Mouse (Mus musculus) embryonic facial prominence, embryonic 15.5 days (tissue): Measurements from ENCODE around the gene Spsb3. TPM values are rescaled to one million over a fixed set of nuclear protein-coding genes. Genes with fewer than 3 reads are reported as not detected.

ENCODE experiments used
- ATAC-seq: fragments of 200-750 bp; cut with Nextera tagmentation; 2 replicates; pipeline ENCODE4 v1.8.0; 2017; ENCODE audit warnings: low read depth, moderate TSS enrichment; ENCODE audit not compliant: insufficient number of reproducible peaks, low FRiP score, low TSS enrichment
- H3K27ac ChIP-seq: fragments of 300-500 bp; sonication (generic); replicated peaks from 2 replicates; pipeline ENCODE4 v1.5.1; 2015; ENCODE audit warnings: mild to moderate bottlenecking, inconsistent platforms
- H3K27me3 ChIP-seq: fragments of 300-500 bp; sonication (generic); 2 replicates; pipeline ENCODE4 v1.6.1; 2015; ENCODE audit warnings: inconsistent platforms
- H3K36me3 ChIP-seq: fragments of 300-500 bp; sonication (generic); 2 replicates; pipeline ENCODE4 v1.6.1; 2015; ENCODE audit warnings: mild to moderate bottlenecking, inconsistent platforms
- H3K4me1 ChIP-seq: fragments of 300-500 bp; sonication (generic); 2 replicates; pipeline ENCODE4 v1.6.1; 2015; ENCODE audit warnings: inconsistent platforms
- H3K4me2 ChIP-seq: fragments of 300-500 bp; sonication (generic); replicated peaks from 2 replicates; pipeline ENCODE4 v1.6.1; 2015; ENCODE audit warnings: mild to moderate bottlenecking, inconsistent platforms
- H3K4me3 ChIP-seq: fragments of 300-500 bp; sonication (generic); replicated peaks from 2 replicates; pipeline ENCODE4 v1.5.1; 2015; ENCODE audit warnings: mild to moderate bottlenecking, inconsistent platforms
- H3K9ac ChIP-seq: fragments of 300-500 bp; sonication (generic); 2 replicates; pipeline ENCODE4 v1.6.1; 2015; ENCODE audit warnings: inconsistent platforms
- H3K9me3 ChIP-seq: fragments of 300-500 bp; sonication (generic); replicated peaks from 2 replicates; pipeline ENCODE4 v1.6.1; 2016; ENCODE audit warnings: inconsistent platforms
- WGBS: fragments of 180-500 bp; shearing (Covaris S2); methylation state at CpG from one replicate; pipeline ENCODE4 v1.1.7; 2015; 5-methylcytosine and 5-hydroxymethylcytosine counted together
- polyA plus RNA-seq: library from polyadenylated mRNA; unstranded; fragments of >200 nt; fragmentation: Nextera tagmentation; extraction: Ambion mirVana; gene quantifications from 2 replicates; pipeline ENCODE4 v1.2.1, GENCODE M21; 2015

Gene Spsb3
- polyA plus RNA-seq, 1 experiment from 2014 or later, result 43.5 TPM

DNA sequence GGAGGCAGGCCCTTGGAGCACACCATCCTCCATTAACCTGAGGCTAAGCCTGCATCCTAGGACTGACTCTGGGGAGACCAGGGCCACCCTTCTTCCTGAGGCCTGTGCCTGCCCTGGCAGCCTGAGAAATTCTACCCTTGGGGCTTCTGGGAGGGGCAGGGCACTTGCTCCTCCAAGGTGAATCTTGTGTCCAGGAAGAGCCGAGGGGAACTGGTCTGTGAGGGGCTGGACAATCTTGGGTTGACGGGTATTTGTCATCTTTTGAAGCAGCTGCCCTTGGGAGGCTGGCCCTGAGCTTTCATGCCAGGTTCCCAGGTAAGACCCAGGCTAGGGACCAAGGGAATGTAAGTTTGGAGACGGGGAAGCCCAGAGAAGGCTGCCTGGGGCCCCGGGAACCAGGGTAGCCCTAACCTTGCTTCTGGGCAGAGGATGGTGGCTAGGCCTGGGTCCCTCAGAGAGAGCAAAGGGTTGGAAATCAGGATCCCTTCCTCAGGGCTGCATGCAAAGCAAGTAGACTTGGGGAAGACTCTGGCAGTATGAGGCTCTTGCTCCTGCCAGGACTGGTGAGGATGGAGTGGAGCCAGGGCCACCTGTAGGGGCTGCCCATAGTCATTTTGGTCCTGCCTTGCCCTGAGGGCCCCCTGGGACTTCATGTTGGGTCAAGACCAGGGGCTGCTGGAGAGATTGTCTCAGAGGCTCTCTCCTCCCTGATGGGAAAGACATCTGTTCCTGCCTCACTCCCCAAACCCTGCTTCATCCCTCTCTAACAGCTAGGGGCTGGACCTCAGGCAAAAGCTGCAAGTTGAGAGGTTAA lies 11.8 kb downstream of the Spsb3 start:
- 75% methylated on average over 4 of the region's 4 CpGs for WGBS

DNA sequence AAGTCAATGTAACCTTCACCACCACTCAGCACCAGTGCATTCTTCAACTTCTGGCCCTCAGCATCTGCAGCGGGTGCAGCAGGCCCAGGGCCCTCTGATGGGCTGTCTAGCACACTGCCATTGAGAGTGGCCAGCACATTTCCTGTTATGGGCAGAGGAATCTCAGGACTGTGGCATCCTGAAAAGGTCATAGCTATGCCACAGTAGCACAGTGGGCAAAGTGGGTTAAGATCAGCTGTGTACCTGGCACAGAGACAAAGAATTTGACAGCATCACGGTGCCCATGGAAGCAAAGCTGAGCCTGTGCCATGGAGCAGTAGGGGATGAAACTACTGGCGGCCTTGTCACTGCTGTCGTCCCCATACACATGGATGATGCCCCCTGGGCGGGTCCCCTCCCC lies 12.7 kb downstream of the Spsb3 start:
- no peak overlapping the region for H3K4me2 ChIP-seq
- H3K27ac ChIP-seq, result no peak overlapping the region
- H3K4me1 ChIP-seq, result peaks cover 33% of the 10 kb centered on the region
- peaks cover 68% of the 10 kb centered on the region for H3K36me3 ChIP-seq
- 70% methylated on average over 5 of the region's 5 CpGs for WGBS
- ATAC-seq, result no peak
- no peak overlapping the region for H3K4me3 ChIP-seq
- H3K9ac ChIP-seq, result no peak overlapping the region
- no peaks in the 10 kb centered on the region for H3K27me3 ChIP-seq
- no peaks in the 10 kb centered on the region for H3K9me3 ChIP-seq

More for the DNA sequence above, 11.8 kb downstream of the Spsb3 start:
- no peak for ATAC-seq
- no peaks in the 10 kb centered on the region for H3K27me3 ChIP-seq
- H3K4me2 ChIP-seq, result no peak overlapping the region
- H3K9ac ChIP-seq, result no peak overlapping the region; the same call in 1 of the 2 replicates
- no peak overlapping the region for H3K27ac ChIP-seq
- no peaks in the 10 kb centered on the region for H3K9me3 ChIP-seq
- H3K4me3 ChIP-seq, result no peak overlapping the region
- peaks cover 66% of the 10 kb centered on the region for H3K36me3 ChIP-seq
- peaks cover 42% of the 10 kb centered on the region for H3K4me1 ChIP-seq

GRCm38 (mm10) chr17:24900014-24900413 lies 13.6 kb downstream of the Spsb3 start:
- H3K27me3 ChIP-seq, result no peaks in the 10 kb centered on the region
- 89% methylated on average over 6 of the region's 6 CpGs for WGBS
- peaks cover 30% of the 10 kb centered on the region for H3K4me1 ChIP-seq
- no peak overlapping the region for H3K9ac ChIP-seq
- no peaks in the 10 kb centered on the region for H3K9me3 ChIP-seq
- ATAC-seq, result no peak
- no peak overlapping the region for H3K27ac ChIP-seq
- no peak overlapping the region for H3K4me2 ChIP-seq
- no peak overlapping the region for H3K4me3 ChIP-seq
- H3K36me3 ChIP-seq, result peaks cover 77% of the 10 kb centered on the region

DNA sequence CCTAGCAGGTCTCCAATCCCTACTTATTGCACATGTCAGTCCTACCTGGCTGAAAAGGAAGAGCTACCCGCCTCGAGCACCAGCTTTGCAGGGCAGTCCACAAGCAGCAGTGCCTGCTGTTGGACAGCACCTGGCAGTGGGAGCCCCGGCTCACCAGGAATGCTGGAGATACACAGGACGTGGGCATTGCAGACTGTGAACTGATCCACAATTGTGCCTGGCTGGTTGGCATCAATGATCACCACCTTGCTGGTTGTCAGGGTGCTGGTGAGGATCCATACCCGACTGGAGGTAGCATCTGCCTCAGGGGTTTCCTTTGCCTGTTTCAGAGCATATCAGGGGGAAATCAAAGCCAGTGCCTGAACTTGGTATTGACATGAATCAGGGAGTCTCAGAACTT lies 15.7 kb downstream of the Spsb3 start:
- H3K27me3 ChIP-seq, result no peaks in the 10 kb centered on the region
- H3K4me2 ChIP-seq, result no peak overlapping the region
- H3K9ac ChIP-seq, result no peak overlapping the region
- no peaks in the 10 kb centered on the region for H3K9me3 ChIP-seq
- H3K4me1 ChIP-seq, result peaks cover 10% of the 10 kb centered on the region
- WGBS, result 91% methylated on average over 5 of the region's 5 CpGs
- H3K27ac ChIP-seq, result no peak overlapping the region
- peaks cover 98% of the 10 kb centered on the region for H3K36me3 ChIP-seq
- ATAC-seq, result no peak
- H3K4me3 ChIP-seq, result no peak overlapping the region

DNA sequence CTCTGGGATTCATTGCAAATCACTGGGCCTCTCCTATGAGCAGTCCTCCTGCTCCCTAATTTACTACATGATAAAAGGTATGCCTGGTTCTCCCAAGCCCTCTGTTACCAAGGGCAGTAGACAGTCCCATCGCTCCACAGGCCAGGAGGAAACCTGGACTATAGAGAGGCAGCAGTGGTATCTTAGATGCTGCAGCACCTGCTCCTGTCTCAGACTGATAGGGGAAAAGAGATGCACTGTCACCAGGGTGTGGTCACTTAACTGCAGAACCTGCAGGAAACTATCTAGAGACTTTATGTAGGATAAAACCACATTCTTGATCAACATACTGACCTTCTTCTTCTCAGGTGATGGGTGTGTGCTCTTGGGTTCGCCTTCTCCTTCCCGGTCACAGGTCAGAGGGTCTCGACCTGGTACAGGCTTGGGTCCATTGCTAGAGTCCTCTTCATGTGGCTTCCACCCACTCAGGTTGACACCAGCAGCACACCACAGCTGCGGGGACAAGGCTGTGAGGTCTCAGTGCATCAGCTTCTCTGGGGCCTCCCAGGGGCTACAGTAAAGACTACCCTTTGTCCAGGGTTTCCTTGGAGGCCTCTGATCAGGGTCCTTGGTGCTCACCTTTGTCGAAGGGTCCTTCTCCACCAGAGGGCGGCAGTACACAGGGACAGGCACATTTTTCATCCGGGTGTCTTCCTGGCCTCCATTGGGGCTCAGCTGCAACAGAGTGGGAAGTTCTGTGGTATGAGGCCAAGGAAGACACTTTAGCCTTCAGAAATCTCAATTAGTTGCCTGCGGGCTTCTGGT lies 16.4 kb downstream of the Spsb3 start:
- no peak overlapping the region for H3K4me3 ChIP-seq
- H3K36me3 ChIP-seq, result peaks cover 100% of the 10 kb centered on the region
- ATAC-seq, result no peak
- H3K27ac ChIP-seq, result no peak overlapping the region
- no peak overlapping the region for H3K4me2 ChIP-seq
- H3K27me3 ChIP-seq, result no peaks in the 10 kb centered on the region
- 69% methylated on average over 9 of the region's 9 CpGs for WGBS
- no peaks in the 10 kb centered on the region for H3K9me3 ChIP-seq
- H3K9ac ChIP-seq, result no peak overlapping the region
- peaks cover 3% of the 10 kb centered on the region for H3K4me1 ChIP-seq

- no peaks in the 10 kb centered on the region for H3K4me1 ChIP-seq
- H3K27ac ChIP-seq, result no peak overlapping the region
- H3K4me2 ChIP-seq, result no peak overlapping the region
- no peak overlapping the region for H3K9ac ChIP-seq
- WGBS, result 89% methylated on average over 9 of the region's 9 CpGs
- no peak for ATAC-seq
- H3K36me3 ChIP-seq, result peaks cover 100% of the 10 kb centered on the region
- H3K9me3 ChIP-seq, result no peaks in the 10 kb centered on the region
- no peaks in the 10 kb centered on the region for H3K27me3 ChIP-seq
- no peak overlapping the region for H3K4me3 ChIP-seq
Measured at GRCm38 (mm10) chr17:24903767-24904166, 17.3 kb downstream of the Spsb3 start.

- H3K9ac ChIP-seq, result no peak overlapping the region
- H3K27ac ChIP-seq, result no peak overlapping the region
- H3K4me1 ChIP-seq, result no peaks in the 10 kb centered on the region
- H3K4me2 ChIP-seq, result no peak overlapping the region
- H3K9me3 ChIP-seq, result no peaks in the 10 kb centered on the region
- 92% methylated on average over 2 of the region's 2 CpGs for WGBS
- H3K27me3 ChIP-seq, result no peaks in the 10 kb centered on the region
- H3K36me3 ChIP-seq, result peaks cover 98% of the 10 kb centered on the region
- no peak for ATAC-seq
- H3K4me3 ChIP-seq, result no peak overlapping the region
Measured at GRCm38 (mm10) chr17:24907591-24907990, 21.1 kb downstream of the Spsb3 start.

DNA sequence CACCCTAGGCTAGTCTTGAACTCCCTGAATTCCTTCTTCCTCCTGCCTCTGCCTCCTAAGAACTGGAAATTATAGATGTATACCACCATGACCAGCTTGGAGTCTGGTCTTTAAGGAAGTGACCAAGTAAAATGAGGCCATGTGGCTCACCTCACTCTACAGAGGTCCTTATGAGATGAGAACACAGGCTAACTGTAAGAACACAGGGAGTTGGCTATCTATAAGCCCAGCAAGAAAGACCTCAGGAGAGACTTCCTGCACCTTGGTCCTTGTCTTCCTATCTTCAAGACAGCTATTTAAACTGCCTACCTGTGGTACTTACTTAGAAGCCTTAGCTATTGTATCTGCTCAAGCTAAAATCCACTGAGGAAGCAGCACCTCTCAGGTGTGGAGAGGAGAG lies 27.5 kb downstream of the Spsb3 start:
- no peaks in the 10 kb centered on the region for H3K4me1 ChIP-seq
- no peak overlapping the region for H3K27ac ChIP-seq
- no peak overlapping the region for H3K4me2 ChIP-seq
- H3K4me3 ChIP-seq, result no peak overlapping the region
- no peaks in the 10 kb centered on the region for H3K27me3 ChIP-seq
- no peaks in the 10 kb centered on the region for H3K9me3 ChIP-seq
- peaks cover 97% of the 10 kb centered on the region for H3K36me3 ChIP-seq
- no peak for ATAC-seq
- no peak overlapping the region for H3K9ac ChIP-seq

GRCm38 (mm10) chr17:24923246-24923645 lies 36.8 kb downstream of the Spsb3 start:
- 88% methylated on average over 1 of the region's 1 CpGs for WGBS
- H3K27ac ChIP-seq, result no peak overlapping the region
- no peaks in the 10 kb centered on the region for H3K9me3 ChIP-seq
- H3K4me3 ChIP-seq, result no peak overlapping the region
- peaks cover 93% of the 10 kb centered on the region for H3K36me3 ChIP-seq
- no peaks in the 10 kb centered on the region for H3K27me3 ChIP-seq
- ATAC-seq, result no peak
- no peak overlapping the region for H3K4me2 ChIP-seq
- no peak overlapping the region for H3K9ac ChIP-seq
- no peaks in the 10 kb centered on the region for H3K4me1 ChIP-seq

DNA sequence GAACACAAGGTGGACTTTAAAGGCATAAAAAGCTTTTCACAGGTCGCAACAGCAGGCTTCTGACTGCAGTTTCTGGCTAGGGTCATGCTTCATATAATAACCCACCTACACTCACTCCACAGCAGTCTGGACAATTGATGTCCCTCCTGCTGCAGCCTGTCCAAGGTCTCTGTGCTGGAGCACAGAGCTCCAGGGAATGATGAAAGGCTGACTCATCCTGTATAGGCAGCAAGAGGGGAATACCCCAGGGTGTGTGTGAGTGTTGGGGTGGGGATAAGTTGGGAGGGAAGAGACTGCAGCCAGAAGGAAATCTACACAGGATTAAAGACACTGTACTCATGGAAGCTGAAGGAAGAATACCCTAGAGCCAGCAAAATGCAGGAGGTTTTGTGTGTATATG lies 43.1 kb downstream of the Spsb3 start:
- no peak overlapping the region for H3K4me3 ChIP-seq

GRCm38 (mm10) chr17:24932431-24932830 lies 46.0 kb downstream of the Spsb3 start:
- ATAC-seq, result no peak
- Histone ChIP-seq H3K9me3 (no peaks in the 10 kb centered on the region), H3K27ac (no peak overlapping the region), H3K9ac (no peak overlapping the region), H3K4me3 (no peak overlapping the region), H3K36me3 (peaks cover 20% of the 10 kb centered on the region), H3K4me2 (no peak overlapping the region), H3K27me3 (no peaks in the 10 kb centered on the region), H3K4me1 (peaks cover 19% of the 10 kb centered on the region)
- WGBS, result 93% methylated on average over 4 of the region's 4 CpGs

More for the DNA sequence above, 43.1 kb downstream of the Spsb3 start:
- Histone ChIP-seq H3K27me3 (no peaks in the 10 kb centered on the region), H3K4me1 (peaks cover 2% of the 10 kb centered on the region; the same call in 1 of the 2 replicates), H3K36me3 (peaks cover 47% of the 10 kb centered on the region), H3K4me2 (no peak overlapping the region), H3K27ac (no peak overlapping the region), H3K9me3 (no peaks in the 10 kb centered on the region), H3K9ac (no peak overlapping the region)
- no peak for ATAC-seq
- 94% methylated on average over 1 of the region's 1 CpGs for WGBS
